24 mouse cellular contexts compared by ENCODE assay signal in the genomic region with DNA sequence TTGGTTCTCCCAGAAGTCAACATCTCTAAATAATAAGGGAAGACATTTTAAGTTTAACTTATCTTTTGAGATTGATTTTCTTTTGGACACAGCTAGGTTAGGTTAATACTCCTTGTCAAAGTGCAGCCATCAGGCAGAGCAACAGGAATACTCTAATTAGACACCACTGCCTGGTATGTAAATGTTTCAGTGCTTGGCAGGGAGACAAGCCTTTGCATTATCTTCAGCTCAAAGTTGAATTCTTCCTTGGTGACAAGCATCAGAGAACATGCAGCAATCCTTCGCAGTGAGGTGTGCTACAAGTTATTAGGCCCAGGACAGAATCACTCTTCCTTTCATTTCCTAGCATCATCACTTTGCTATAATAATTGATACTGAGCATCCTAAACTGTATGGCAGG.
DNase-seq lines count a peak whose midpoint lies in the region; ATAC-seq and TF ChIP-seq lines count a peak whose summit lies in the region.
"Had no signal": no experiment of that assay in that cellular context is flagged by ENCODE, and none has a peak within 500 bp of the region (broad histone marks: within the 10 kb centered on the region; RNA-seq: fewer than 3 reads in every experiment).

No protein-coding gene starts in this region.

- H3K4me3 ChIP-seq in midbrain, embryonic 12.5 days: no peak overlapping the region
- H3K4me3 ChIP-seq in midbrain, postnatal 0 days (ENCODE audit: low read depth, low read length): no peak overlapping the region
- H3K4me3 ChIP-seq: embryonic facial prominence, embryonic 13.5 days; embryonic facial prominence, embryonic 15.5 days; erythroblast, embryonic 14.5 days; forebrain, embryonic 10.5 days; forebrain, embryonic 12.5 days had no signal

- no peak for TF ChIP-seq POLR2A in brain, embryonic 14.5 days (IDR thresholded peaks at IDR 0.05; ENCODE audit: borderline replicate concordance, extremely low read depth, insufficient read depth, insufficient read length, poor library complexity, severe bottlenecking)

- H3K27me3 ChIP-seq in midbrain, embryonic 12.5 days: no peaks in the 10 kb centered on the region
- no peaks in the 10 kb centered on the region for H3K27me3 ChIP-seq in midbrain, postnatal 0 days (ENCODE audit: insufficient read depth, low read length)
- H3K27me3 ChIP-seq: embryonic facial prominence, embryonic 13.5 days; embryonic facial prominence, embryonic 15.5 days; forebrain, embryonic 12.5 days had no signal

- 0 out of 2 replicates have a peak, but pooled peaks have one; percentile 34 for ATAC-seq in midbrain, embryonic 12.5 days (ENCODE audit: low FRiP score, low read depth)
- no peak for ATAC-seq in midbrain, postnatal 0 days (ENCODE audit: low FRiP score)
- ATAC-seq: activated CD4-positive, CD25-positive, alpha-beta regulatory T cell, adult 4 months; forebrain, embryonic 16.5 days; Patski had no signal

- DNase-seq in midbrain, postnatal 0 days (ENCODE audit: low spot score): no peak
- DNase-seq in retina, postnatal 1 day: peak; percentile 59
- no peak for DNase-seq in retina, embryonic 14.5 days (ENCODE audit: low spot score)
- DNase-seq in brain, embryonic 14.5 days (ENCODE audit: low read depth): peak; percentile 69
- DNase-seq in ovary, adult 18-20 months (ENCODE audit: low spot score): no peak
- DNase-seq: adrenal gland, adult 8-10 months; adrenal gland, postnatal 14 days; adrenal gland, postnatal 36 days; cerebellum, adult 11 months; cerebellum, adult 18-20 months; cerebellum, adult 8-10 months; cerebellum, adult 9-11 months; cerebellum, postnatal 14 days; cerebellum, postnatal 36 days; embryo, embryonic 11 days had no signal

- no peak overlapping the region for H3K27ac ChIP-seq in midbrain, embryonic 12.5 days (replicated peaks)
- H3K27ac ChIP-seq in midbrain, postnatal 0 days (ENCODE audit: low read depth, low read length): no peak overlapping the region
- H3K27ac ChIP-seq: embryonic facial prominence, embryonic 13.5 days; embryonic facial prominence, embryonic 15.5 days; forebrain, embryonic 10.5 days; forebrain, embryonic 12.5 days had no signal

- no peak for TF ChIP-seq CTCF in midbrain, postnatal 0 days (IDR thresholded peaks at IDR 0.05)
- no peak for TF ChIP-seq CTCF in brain, embryonic 14.5 days (IDR thresholded peaks at IDR 0.05; ENCODE audit: borderline replicate concordance, extremely low read depth, insufficient read depth, insufficient read length)

- no peaks in the 10 kb centered on the region for H3K36me3 ChIP-seq in midbrain, embryonic 12.5 days
- H3K36me3 ChIP-seq in midbrain, postnatal 0 days (ENCODE audit: insufficient read depth, low read length): no peaks in the 10 kb centered on the region
- H3K36me3 ChIP-seq: embryonic facial prominence, embryonic 13.5 days; embryonic facial prominence, embryonic 15.5 days; forebrain, embryonic 10.5 days; forebrain, embryonic 12.5 days had no signal

- WGBS in midbrain, embryonic 12.5 days: 89% methylated on average over 1 of the region's 1 CpGs
- 56% methylated on average over 1 of the region's 1 CpGs for WGBS in midbrain, postnatal 0 days

- H3K4me2 ChIP-seq in midbrain, embryonic 12.5 days (replicated peaks): no peak overlapping the region
- H3K4me2 ChIP-seq in midbrain, postnatal 0 days (ENCODE audit: low read depth, low read length, poor library complexity, severe bottlenecking): no peak overlapping the region
- H3K4me2 ChIP-seq: embryonic facial prominence, embryonic 13.5 days; embryonic facial prominence, embryonic 15.5 days; forebrain, embryonic 12.5 days had no signal

- no peaks in the 10 kb centered on the region for H3K9me3 ChIP-seq in midbrain, embryonic 12.5 days
- no peaks in the 10 kb centered on the region for H3K9me3 ChIP-seq in midbrain, postnatal 0 days (ENCODE audit: low read length)
- H3K9me3 ChIP-seq: embryonic facial prominence, embryonic 13.5 days; embryonic facial prominence, embryonic 15.5 days; forebrain, embryonic 10.5 days; forebrain, embryonic 12.5 days had no signal

- no peak overlapping the region for H3K9ac ChIP-seq in midbrain, embryonic 12.5 days (replicated peaks)
- H3K9ac ChIP-seq in midbrain, postnatal 0 days (replicated peaks; ENCODE audit: low read length, poor library complexity, severe bottlenecking): no peak overlapping the region
- H3K9ac ChIP-seq: embryonic facial prominence, embryonic 13.5 days; embryonic facial prominence, embryonic 15.5 days; forebrain, embryonic 12.5 days had no signal

- H3K4me1 ChIP-seq in midbrain, embryonic 12.5 days: no peaks in the 10 kb centered on the region
- no peaks in the 10 kb centered on the region for H3K4me1 ChIP-seq in midbrain, postnatal 0 days (ENCODE audit: insufficient read depth, low read length)
- H3K4me1 ChIP-seq: embryonic facial prominence, embryonic 15.5 days; forebrain, embryonic 10.5 days; forebrain, embryonic 12.5 days had no signal

Comparison
In these comparisons a context has a peak if more than half of its experiments do, and no peak if none do; other contexts are left out.
1. DNase-seq: peak in retina, postnatal 1 day (single experiment) and brain, embryonic 14.5 days (single experiment); none in midbrain, postnatal 0 days (single experiment), retina, embryonic 14.5 days (single experiment) and ovary, adult 18-20 months (single experiment).